Mouse (Mus musculus) neural tube, embryonic 12.5 days (tissue): Measurements from ENCODE around the gene Csf3r. TPM values are rescaled to one million over a fixed set of nuclear protein-coding genes. Genes with fewer than 3 reads are reported as not detected.

Experiments used
- ATAC-seq: fragments of 200-750 bp; cut with Nextera tagmentation; 2 replicates; pipeline ENCODE4 v1.8.0; 2017; ENCODE audit warnings: low read depth, mild to moderate bottlenecking, moderate TSS enrichment, moderate library complexity; ENCODE audit not compliant: low FRiP score
- H3K27ac ChIP-seq: fragments of 300-500 bp; sonication (generic); 2 replicates; pipeline ENCODE4 v1.5.1; 2016
- H3K27me3 ChIP-seq: fragments of 300-500 bp; sonication (generic); replicated peaks from 2 replicates; pipeline ENCODE4 v1.6.1; 2016; ENCODE audit warnings: mild to moderate bottlenecking
- H3K36me3 ChIP-seq: fragments of 300-500 bp; sonication (generic); 2 replicates; pipeline ENCODE4 v1.6.1; 2016; ENCODE audit warnings: mild to moderate bottlenecking
- H3K4me1 ChIP-seq: fragments of 300-500 bp; sonication (generic); 2 replicates; pipeline ENCODE4 v1.6.1; 2016
- H3K4me2 ChIP-seq: fragments of 300-500 bp; sonication (generic); replicated peaks from 2 replicates; pipeline ENCODE4 v1.6.1; 2016; ENCODE audit warnings: mild to moderate bottlenecking
- H3K4me3 ChIP-seq: fragments of 300-500 bp; sonication (generic); 2 replicates; pipeline ENCODE4 v1.5.1; 2016
- H3K9ac ChIP-seq: fragments of 300-500 bp; sonication (generic); 2 replicates; pipeline ENCODE4 v1.6.1; 2016; ENCODE audit warnings: mild to moderate bottlenecking
- H3K9me3 ChIP-seq: fragments of 300-500 bp; sonication (generic); 2 replicates; pipeline ENCODE4 v1.6.1; 2016; ENCODE audit warnings: mild to moderate bottlenecking
- WGBS: fragments of 180-500 bp; shearing (Covaris S2); methylation state at CpG from one replicate; pipeline ENCODE4 v1.1.7; 2016; 5-methylcytosine and 5-hydroxymethylcytosine counted together
- polyA plus RNA-seq: library from polyadenylated mRNA; unstranded; fragments of >200 nt; fragmentation: Nextera tagmentation; extraction: Ambion mirVana; gene quantifications from 2 replicates; pipeline ENCODE4 v1.2.1, GENCODE M21; 2016

The Csf3r gene
- polyA plus RNA-seq, 1 experiment from 2014 or later, result 0.60 TPM

DNA sequence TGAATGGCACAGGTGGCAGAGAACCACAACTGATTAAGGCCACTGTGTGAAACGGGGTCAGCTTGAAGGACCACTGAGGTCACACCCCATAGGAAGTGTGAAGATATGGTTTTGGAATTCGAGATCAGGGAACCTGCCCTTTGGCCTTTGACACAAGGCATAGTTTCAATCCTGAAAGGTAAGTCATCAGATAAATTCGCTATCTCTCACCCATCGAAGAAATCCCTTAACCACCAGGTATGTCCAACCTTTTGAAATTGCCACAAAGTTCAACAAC is 66.4 kb downstream of the Csf3r start:
- Histone ChIP-seq H3K27ac (no peak overlapping the region), H3K4me1 (no peaks in the 10 kb centered on the region), H3K9me3 (no peaks in the 10 kb centered on the region), H3K4me3 (no peak overlapping the region), H3K9ac (no peak overlapping the region), H3K4me2 (no peak overlapping the region), H3K27me3 (no peaks in the 10 kb centered on the region), H3K36me3 (peaks cover 12% of the 10 kb centered on the region)
- no peak for ATAC-seq
- WGBS, result 82% methylated on average over 4 of the region's 4 CpGs

DNA sequence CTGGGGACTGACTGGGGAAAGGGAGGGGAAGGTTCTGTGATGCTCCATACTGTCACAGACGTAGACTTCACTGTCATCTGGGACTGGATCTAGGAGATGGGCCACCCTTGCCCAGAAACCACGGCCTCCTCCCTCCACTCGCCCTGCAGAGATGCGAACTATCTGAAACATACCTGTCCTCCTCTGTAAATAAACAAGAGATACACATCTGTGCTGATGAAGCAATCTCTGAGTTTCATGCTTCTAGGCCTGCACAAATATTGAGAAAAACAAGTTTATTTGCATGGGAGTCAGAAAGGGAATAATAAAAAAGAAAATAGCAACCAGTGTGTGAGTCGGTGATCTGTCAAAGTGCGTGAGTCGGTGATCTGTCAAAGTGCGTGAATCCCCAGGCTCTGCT is 67.5 kb downstream of the Csf3r start:
- Histone ChIP-seq H3K4me2 (no peak overlapping the region), H3K4me1 (peaks cover 2% of the 10 kb centered on the region), H3K36me3 (peaks cover 12% of the 10 kb centered on the region), H3K9me3 (no peaks in the 10 kb centered on the region), H3K9ac (no peak overlapping the region), H3K4me3 (no peak overlapping the region), H3K27me3 (no peaks in the 10 kb centered on the region), H3K27ac (no peak overlapping the region)
- ATAC-seq, result no peak
- WGBS, result 84% methylated on average over 8 of the region's 8 CpGs

Other genes with a start within 250 kb of the Csf3r start
- 131 and 135 TPM in 2 replicates for gene Mrps15, start 22.4 kb downstream of the Csf3r start, polyA plus RNA-seq
- 23.7 and 24.1 TPM in 2 replicates for gene Oscp1, start 34.0 kb downstream of the Csf3r start, polyA plus RNA-seq
- gene Lsm10, start 72.1 kb downstream of the Csf3r start, polyA plus RNA-seq, result 38.8 and 38.9 TPM in 2 replicates
- gene Stk40, start 79.4 kb downstream of the Csf3r start, polyA plus RNA-seq, result 46.2 and 49.4 TPM in 2 replicates
- 28.7 and 33.5 TPM in 2 replicates for gene Eva1b, start 123.2 kb downstream of the Csf3r start, polyA plus RNA-seq
- gene Sh3d21, start 138.9 kb downstream of the Csf3r start, polyA plus RNA-seq, result 2.0 and 2.1 TPM in 2 replicates
- 236 and 241 TPM in 2 replicates for gene Thrap3, start 178.2 kb downstream of the Csf3r start, polyA plus RNA-seq
- 140 and 149 TPM in 2 replicates for gene Map7d1, start 231.8 kb downstream of the Csf3r start, polyA plus RNA-seq
- gene Trappc3, start 237.8 kb downstream of the Csf3r start, polyA plus RNA-seq, result 119 and 127 TPM in 2 replicates